Mouse (Mus musculus): ENCODE measurements around the gene Bahd1. TPM values are rescaled to one million over a fixed set of nuclear protein-coding genes. Genes with fewer than 3 reads are reported as not detected.

Bahd1 gene
- polyA plus RNA-seq, 1 experiment from 2014 or later, result 1.3 TPM

DNA sequence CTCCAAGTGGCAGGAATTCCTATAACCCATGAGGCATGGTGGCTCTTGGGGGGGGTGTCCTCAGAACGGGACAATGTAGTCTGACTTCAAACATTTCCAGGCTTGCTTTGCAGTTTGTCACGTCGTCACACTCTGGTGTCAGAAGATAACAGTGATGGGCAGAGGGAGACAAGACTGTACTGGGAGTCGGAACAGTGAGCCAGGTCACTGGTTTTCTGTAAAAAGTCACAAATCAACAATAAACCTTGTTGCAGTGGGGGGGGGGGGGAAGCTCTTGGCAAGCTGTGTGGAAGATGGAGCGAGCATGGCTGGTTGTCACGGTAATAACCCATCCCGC lies 63.5 kb downstream of the Bahd1 start:
- Histone ChIP-seq H3K9me3 (ENCODE audit: control insufficient read depth, low read length) (no peaks in the 10 kb centered on the region), H3K4me3 (ENCODE audit: low read depth, low read length) (no peak overlapping the region), H3K4me1 (ENCODE audit: control insufficient read depth, insufficient read depth, low read length) (no peaks in the 10 kb centered on the region), H3K9ac (ENCODE audit: low read depth, low read length) (no peak overlapping the region), H3K27me3 (replicated peaks; ENCODE audit: control insufficient read depth, insufficient read depth, low read length) (no peaks in the 10 kb centered on the region), H3K27ac (replicated peaks; ENCODE audit: low read depth, low read length) (no peak overlapping the region), H3K36me3 (ENCODE audit: control insufficient read depth, insufficient read depth, low read length) (no peaks in the 10 kb centered on the region), H3K4me2 (ENCODE audit: low read depth, low read length) (no peak overlapping the region)
- WGBS, result 76% methylated on average over 7 of the region's 7 CpGs
- DNase-seq (ENCODE audit: low spot score) (no peak), ATAC-seq (ENCODE audit: low read depth) (no peak)

DNA sequence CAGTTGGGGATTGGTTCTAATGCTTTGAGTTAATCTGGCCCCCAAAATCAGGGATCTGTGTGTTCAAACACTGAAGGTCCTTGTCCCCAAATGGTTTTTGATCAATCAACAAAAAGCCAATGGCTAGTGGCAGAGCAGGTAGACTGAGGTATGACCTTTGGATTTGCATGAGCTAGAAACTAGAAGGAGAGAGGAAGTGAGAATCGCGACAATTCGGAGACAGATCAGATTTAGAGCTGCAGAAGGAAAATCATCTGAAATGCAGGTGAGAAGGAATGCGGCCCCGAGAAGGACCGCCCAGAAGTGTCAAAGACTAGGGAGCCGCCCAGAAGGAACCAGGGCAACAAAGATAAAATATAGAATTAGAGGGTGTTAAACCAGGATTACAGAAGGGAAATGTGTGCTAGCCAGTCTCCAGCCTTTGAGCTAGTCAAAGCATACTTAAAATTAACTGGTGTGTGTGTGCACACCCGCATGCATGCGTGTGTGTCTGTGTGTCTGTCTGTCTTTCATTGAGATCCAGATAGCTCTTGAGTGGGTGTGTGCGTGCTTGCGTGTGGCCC lies 69.5 kb downstream of the Bahd1 start:
- H3K4me1 ChIP-seq (ENCODE audit: control insufficient read depth, insufficient read depth, low read length), result no peaks in the 10 kb centered on the region
- peaks cover 15% of the 10 kb centered on the region for H3K27me3 ChIP-seq (replicated peaks; ENCODE audit: control insufficient read depth, insufficient read depth, low read length)
- WGBS, result 84% methylated on average over 11 of the region's 11 CpGs
- H3K9me3 ChIP-seq (ENCODE audit: control insufficient read depth, low read length), result no peaks in the 10 kb centered on the region
- H3K4me2 ChIP-seq (ENCODE audit: low read depth, low read length), result no peak overlapping the region
- ATAC-seq (ENCODE audit: low read depth) (no peak), DNase-seq (ENCODE audit: low spot score) (no peak)
- H3K4me3 ChIP-seq (ENCODE audit: low read depth, low read length), result no peak overlapping the region
- no peak overlapping the region for H3K9ac ChIP-seq (ENCODE audit: low read depth, low read length)
- no peak overlapping the region for H3K27ac ChIP-seq (replicated peaks; ENCODE audit: low read depth, low read length)
- no peaks in the 10 kb centered on the region for H3K36me3 ChIP-seq (ENCODE audit: control insufficient read depth, insufficient read depth, low read length)

DNA sequence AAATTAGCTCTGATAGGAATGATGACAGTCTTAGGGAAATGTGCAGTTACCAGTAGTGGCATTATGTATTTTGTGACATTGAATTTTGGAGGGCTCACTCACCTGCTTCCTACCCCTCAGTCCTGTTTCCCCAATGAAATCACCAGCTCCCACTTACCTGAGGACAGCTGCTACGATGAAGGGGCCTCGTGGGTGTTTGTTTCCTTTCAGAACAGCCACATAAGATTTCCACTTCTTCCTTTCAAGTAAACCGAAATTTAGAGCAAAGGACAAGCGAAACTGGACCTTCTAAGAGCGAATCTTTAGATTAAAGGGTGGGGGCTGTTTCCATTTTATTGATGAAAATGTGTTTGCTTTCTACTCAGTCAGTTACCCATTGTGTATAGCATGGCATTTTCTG lies 71.9 kb downstream of the Bahd1 start:
- DNase-seq (ENCODE audit: low spot score), result no peak
- H3K4me1 ChIP-seq (ENCODE audit: control insufficient read depth, insufficient read depth, low read length), result no peaks in the 10 kb centered on the region
- no peak overlapping the region for H3K9ac ChIP-seq (ENCODE audit: low read depth, low read length)
- H3K27ac ChIP-seq (replicated peaks; ENCODE audit: low read depth, low read length), result no peak overlapping the region
- no peak overlapping the region for H3K4me2 ChIP-seq (ENCODE audit: low read depth, low read length)
- H3K27me3 ChIP-seq (replicated peaks; ENCODE audit: control insufficient read depth, insufficient read depth, low read length), result peaks cover 28% of the 10 kb centered on the region
- H3K36me3 ChIP-seq (ENCODE audit: control insufficient read depth, insufficient read depth, low read length), result no peaks in the 10 kb centered on the region
- H3K4me3 ChIP-seq (ENCODE audit: low read depth, low read length), result no peak overlapping the region
- ATAC-seq (ENCODE audit: low read depth), result no peak
- H3K9me3 ChIP-seq (ENCODE audit: control insufficient read depth, low read length), result no peaks in the 10 kb centered on the region
- 78% methylated on average over 5 of the region's 5 CpGs for WGBS

- Histone ChIP-seq H3K4me3 (ENCODE audit: low read depth, low read length) (peak overlapping the region; percentile 42), H3K9me3 (ENCODE audit: control insufficient read depth, low read length) (no peaks in the 10 kb centered on the region), H3K4me2 (ENCODE audit: low read depth, low read length) (peak overlapping the region; percentile 88), H3K27me3 (replicated peaks; ENCODE audit: control insufficient read depth, insufficient read depth, low read length) (peaks cover 35% of the 10 kb centered on the region), H3K9ac (ENCODE audit: low read depth, low read length) (peak overlapping the region; percentile 55), H3K4me1 (ENCODE audit: control insufficient read depth, insufficient read depth, low read length) (no peaks in the 10 kb centered on the region), H3K27ac (replicated peaks; ENCODE audit: low read depth, low read length) (no peak overlapping the region), H3K36me3 (ENCODE audit: control insufficient read depth, insufficient read depth, low read length) (no peaks in the 10 kb centered on the region)
- DNase-seq (ENCODE audit: low spot score) (peak; percentile 86), ATAC-seq (ENCODE audit: low read depth) (peak; percentile 71)
- WGBS, result under 1% methylated on average over 29 of the region's 33 CpGs
These were observed 72.7 kb downstream of the Bahd1 start for GRCm38 (mm10) chr2:118972687-118973376.

Other genes with a start within 250 kb of the Bahd1 start
- gene Pak6, start 237.1 kb upstream of the Bahd1 start, polyA plus RNA-seq (2014; fragmentation: Nextera tagmentation; extraction: Ambion mirVana), result 2.0 and 2.5 TPM in 2 replicates
- gene Ankrd63, start 196.4 kb upstream of the Bahd1 start, polyA plus RNA-seq (2014; fragmentation: Nextera tagmentation; extraction: Ambion mirVana), result 0.05 and 0.11 TPM in 2 replicates
- gene Plcb2, start 171.9 kb upstream of the Bahd1 start, polyA plus RNA-seq (2014; fragmentation: Nextera tagmentation; extraction: Ambion mirVana), result 0.85 and 1.2 TPM in 2 replicates
- 19.1 and 20.7 TPM in 2 replicates for gene Inafm2, start 154.6 kb upstream of the Bahd1 start, polyA plus RNA-seq (2014; fragmentation: Nextera tagmentation; extraction: Ambion mirVana)
- 0.96 and 1.0 TPM in 2 replicates for gene Ccdc9b, start 137.7 kb upstream of the Bahd1 start, polyA plus RNA-seq (2014; fragmentation: Nextera tagmentation; extraction: Ambion mirVana)
- gene Phgr1, start 127.6 kb upstream of the Bahd1 start, polyA plus RNA-seq (2014; fragmentation: Nextera tagmentation; extraction: Ambion mirVana), result 0.35 TPM in 1 of 2 replicates, not detected in the other
- gene Disp2, start 120.7 kb upstream of the Bahd1 start, polyA plus RNA-seq (2014; fragmentation: Nextera tagmentation; extraction: Ambion mirVana), result 1.4 and 2.3 TPM in 2 replicates
- 75.7 and 94.2 TPM in 2 replicates for gene Knstrn, start 86.4 kb upstream of the Bahd1 start, polyA plus RNA-seq (2014; fragmentation: Nextera tagmentation; extraction: Ambion mirVana)
- gene Ivd, start 38.4 kb upstream of the Bahd1 start, polyA plus RNA-seq (2014; fragmentation: Nextera tagmentation; extraction: Ambion mirVana), result 50.7 and 61.9 TPM in 2 replicates
- gene Chst14, start 26.1 kb downstream of the Bahd1 start, polyA plus RNA-seq (2014; fragmentation: Nextera tagmentation; extraction: Ambion mirVana), result 51.3 and 56.0 TPM in 2 replicates
- gene Ccdc32, start 129.0 kb downstream of the Bahd1 start, polyA plus RNA-seq (2014; fragmentation: Nextera tagmentation; extraction: Ambion mirVana), result 22.6 and 23.8 TPM in 2 replicates
- 2.9 and 3.6 TPM in 2 replicates for gene Rpusd2, start 134.4 kb downstream of the Bahd1 start, polyA plus RNA-seq (2014; fragmentation: Nextera tagmentation; extraction: Ambion mirVana)
- 31.7 and 36.0 TPM in 2 replicates for gene Knl1, start 146.7 kb downstream of the Bahd1 start, polyA plus RNA-seq (2014; fragmentation: Nextera tagmentation; extraction: Ambion mirVana)
- 32.6 and 39.5 TPM in 2 replicates for gene Rad51, start 212.4 kb downstream of the Bahd1 start, polyA plus RNA-seq (2014; fragmentation: Nextera tagmentation; extraction: Ambion mirVana)